Mouse (Mus musculus) layer of hippocampus, adult 11-12 months (tissue): ENCODE data around the gene Tns3.
A peak's percentile ranks its signal among the peaks of the same experiment; 100 is the strongest.

Experiments used
- DNase-seq: peaks from one replicate; pipeline ENCODE4 v3.0.0; 2022; ENCODE audit warnings: low spot score

Gene Tns3

GRCm38 (mm10) chr11:8438269-8438668 lies 226.1 kb downstream of the Tns3 start:
- DNase-seq, result no peak

- DNase-seq, result no peak
These were observed 229.2 kb downstream of the Tns3 start for GRCm38 (mm10) chr11:8435101-8435500.

- no peak for DNase-seq
These were observed 230.0 kb downstream of the Tns3 start for GRCm38 (mm10) chr11:8434366-8434765.

GRCm38 (mm10) chr11:8433443-8433842 lies 230.9 kb downstream of the Tns3 start:
- DNase-seq, result no peak

- DNase-seq, result no peak
These were observed 231.4 kb downstream of the Tns3 start for GRCm38 (mm10) chr11:8432941-8433340.

GRCm38 (mm10) chr11:8427660-8428059 lies 236.7 kb downstream of the Tns3 start:
- no peak for DNase-seq

- DNase-seq, result no peak
These were observed 239.1 kb downstream of the Tns3 start for GRCm38 (mm10) chr11:8425226-8425570.

- peak; percentile 79 for DNase-seq
These were observed 239.8 kb downstream of the Tns3 start for GRCm38 (mm10) chr11:8424342-8425225.

- DNase-seq, result peak; percentile 73
These were observed 259.0 kb downstream of the Tns3 start for GRCm38 (mm10) chr11:8405225-8405899.

GRCm38 (mm10) chr11:8401328-8401727 lies 263.0 kb downstream of the Tns3 start:
- no peak for DNase-seq

- DNase-seq, result no peak
These were observed 268.0 kb downstream of the Tns3 start for GRCm38 (mm10) chr11:8396329-8396728.

GRCm38 (mm10) chr11:8391564-8391963 lies 272.8 kb downstream of the Tns3 start:
- no peak for DNase-seq

- no peak for DNase-seq
These were observed 278.4 kb downstream of the Tns3 start for GRCm38 (mm10) chr11:8385891-8386405.
